Mouse (Mus musculus): ENCODE results near the gene Eif2ak2.

- no peak for TF ChIP-seq EP300 (IDR thresholded peaks at IDR 0.05; ENCODE audit: low read depth)
- TF ChIP-seq CTCF (IDR thresholded peaks at IDR 0.05; ENCODE audit: low read depth) = no peak
Observed at GRCm38 (mm10) chr17:78917696-78918095, 35.3 kb upstream of the Eif2ak2 start.

All from liver, postnatal 0 days (tissue).